20 mouse cellular contexts compared by ENCODE assay signal in the genomic region with DNA sequence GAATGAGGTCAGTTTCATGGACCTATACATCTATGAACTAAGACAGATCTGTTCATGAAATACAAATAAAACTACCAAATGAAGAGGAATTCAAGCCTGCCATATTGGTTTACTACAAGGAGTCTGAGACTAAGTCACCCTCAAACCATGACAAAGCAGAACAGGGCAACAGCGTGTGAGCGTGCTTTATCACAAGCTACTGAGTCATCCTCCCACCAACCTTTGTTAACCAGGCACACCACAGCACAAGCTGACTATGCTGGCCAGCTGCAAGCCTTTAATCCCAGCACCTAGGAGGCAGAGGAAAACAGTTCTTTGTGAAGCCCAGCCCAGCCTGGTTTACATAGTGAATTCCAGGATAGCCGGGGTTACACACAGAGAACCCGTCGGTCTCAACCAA. TPM values are rescaled to one million over a fixed set of nuclear protein-coding genes. Genes with fewer than 3 reads are reported as not detected.
DNase-seq lines count a peak whose midpoint lies in the region; ATAC-seq and TF ChIP-seq lines count a peak whose summit lies in the region.
"Had no signal": no experiment of that assay in that cellular context is flagged by ENCODE, and none has a peak within 500 bp of the region (broad histone marks: within the 10 kb centered on the region; RNA-seq: fewer than 3 reads in every experiment).

No protein-coding gene starts in this region.

- no peaks in the 10 kb centered on the region for H3K9me3 ChIP-seq in heart, embryonic 11.5 days (replicated peaks; ENCODE audit: control insufficient read depth, low read length)
- H3K9me3 ChIP-seq in liver, embryonic 14.5 days (ENCODE audit: control insufficient read depth, low read length), result no peaks in the 10 kb centered on the region
- H3K9me3 ChIP-seq in hindbrain, embryonic 13.5 days, result no peaks in the 10 kb centered on the region
- H3K9me3 ChIP-seq: embryonic facial prominence, embryonic 10.5 days; forebrain, embryonic 12.5 days; heart, embryonic 10.5 days; midbrain, embryonic 15.5 days had no signal

- H3K27ac ChIP-seq in heart, embryonic 11.5 days (ENCODE audit: low read depth, low read length), result no peak overlapping the region
- no peak overlapping the region for H3K27ac ChIP-seq in liver, embryonic 14.5 days
- H3K27ac ChIP-seq in hindbrain, embryonic 13.5 days, result no peak overlapping the region
- H3K27ac ChIP-seq: embryonic facial prominence, embryonic 10.5 days; forebrain, embryonic 12.5 days; heart, embryonic 10.5 days; midbrain, embryonic 15.5 days had no signal

- no peak for TF ChIP-seq CTCF in liver, embryonic 14.5 days (IDR thresholded peaks at IDR 0.05; ENCODE audit: low read depth)

- no peak for TF ChIP-seq EP300 in liver, embryonic 14.5 days (IDR thresholded peaks at IDR 0.05; ENCODE audit: low read depth)

- no peak overlapping the region for H3K9ac ChIP-seq in heart, embryonic 11.5 days (ENCODE audit: low read depth, low read length)
- no peak overlapping the region for H3K9ac ChIP-seq in liver, embryonic 14.5 days (replicated peaks)
- H3K9ac ChIP-seq in hindbrain, embryonic 13.5 days, result no peak overlapping the region
- H3K9ac ChIP-seq: forebrain, embryonic 12.5 days; midbrain, embryonic 15.5 days had no signal

- intact Hi-C loops in left cerebral cortex, postnatal 14 days (cut with DNase I), result no loop called here

- no peak overlapping the region for H3K4me2 ChIP-seq in heart, embryonic 11.5 days
- no peak overlapping the region for H3K4me2 ChIP-seq in liver, embryonic 14.5 days (ENCODE audit: low read depth)
- H3K4me2 ChIP-seq in hindbrain, embryonic 13.5 days, result no peak overlapping the region
- H3K4me2 ChIP-seq: forebrain, embryonic 12.5 days; midbrain, embryonic 15.5 days had no signal

- no peak overlapping the region for H3K4me3 ChIP-seq in heart, embryonic 11.5 days (ENCODE audit: low read depth, low read length)
- H3K4me3 ChIP-seq in liver, embryonic 14.5 days (ENCODE audit: insufficient read depth in 1 of 2, low read depth in 2 of 2, low read length in 2 of 2), result no peak overlapping the region
- no peak overlapping the region for H3K4me3 ChIP-seq in hindbrain, embryonic 13.5 days
- H3K4me3 ChIP-seq: embryonic facial prominence, embryonic 10.5 days; forebrain, embryonic 12.5 days; heart, embryonic 10.5 days; midbrain, embryonic 15.5 days had no signal

- ATAC-seq in heart, embryonic 11.5 days (replicated peaks; ENCODE audit: insufficient number of reproducible peaks, low FRiP score, low TSS enrichment), result peak; percentile 62; the same call in 1 of the 2 replicates
- ATAC-seq in liver, embryonic 14.5 days (ENCODE audit: insufficient read depth), result peak; percentile 24; the same call in 1 of the 2 replicates
- no peak for ATAC-seq in hindbrain, embryonic 13.5 days (ENCODE audit: low FRiP score)
- ATAC-seq: hindbrain, embryonic 16.5 days; intestine, embryonic 16.5 days; midbrain, embryonic 15.5 days had no signal

- no peaks in the 10 kb centered on the region for H3K27me3 ChIP-seq in heart, embryonic 11.5 days (ENCODE audit: control insufficient read depth, insufficient read depth, low read length)
- H3K27me3 ChIP-seq in liver, embryonic 14.5 days (ENCODE audit: control insufficient read depth, insufficient read depth, low read length), result no peaks in the 10 kb centered on the region
- no peaks in the 10 kb centered on the region for H3K27me3 ChIP-seq in hindbrain, embryonic 13.5 days
- H3K27me3 ChIP-seq: forebrain, embryonic 12.5 days; midbrain, embryonic 15.5 days had no signal

- H3K4me1 ChIP-seq in heart, embryonic 11.5 days (ENCODE audit: control insufficient read depth, insufficient read depth, low read length), result no peaks in the 10 kb centered on the region
- H3K4me1 ChIP-seq in liver, embryonic 14.5 days (replicated peaks; ENCODE audit: control insufficient read depth in 2 of 2, insufficient read depth in 2 of 2, low read length in 1 of 2), result peaks cover 0 to 9% of the 10 kb centered on the region in 2 experiments; a peak in 3 of 4 replicates
- no peaks in the 10 kb centered on the region for H3K4me1 ChIP-seq in hindbrain, embryonic 13.5 days (replicated peaks)
- H3K4me1 ChIP-seq: forebrain, embryonic 12.5 days; midbrain, embryonic 15.5 days had no signal

- H3K36me3 ChIP-seq in heart, embryonic 11.5 days (ENCODE audit: control insufficient read depth, insufficient read depth, low read length), result no peaks in the 10 kb centered on the region
- no peaks in the 10 kb centered on the region for H3K36me3 ChIP-seq in liver, embryonic 14.5 days (replicated peaks; ENCODE audit: control insufficient read depth, insufficient read depth, low read depth)
- no peaks in the 10 kb centered on the region for H3K36me3 ChIP-seq in hindbrain, embryonic 13.5 days
- H3K36me3 ChIP-seq: embryonic facial prominence, embryonic 10.5 days; forebrain, embryonic 12.5 days; heart, embryonic 10.5 days; midbrain, embryonic 15.5 days had no signal

- no peak for DNase-seq in heart, adult 18-20 months
- DNase-seq in 416B (ENCODE audit: low read depth), result peak; percentile 65
- peak; percentile 57 for DNase-seq in NIH3T3 (ENCODE audit: low read depth)
- peak; percentile 17 to 49 (median 32) for DNase-seq in liver, embryonic 14.5 days (ENCODE audit: low read depth in 3 of 3, low spot score in 3 of 3)
- no peak for DNase-seq in left cerebral cortex, postnatal 14 days (ENCODE audit: low spot score in 2 of 2)
- no peak for DNase-seq in right cerebral cortex, postnatal 10 days (ENCODE audit: low spot score in 2 of 2)
- DNase-seq: cerebellum, adult 2 months; heart, postnatal 36 days; kidney, postnatal 36 days; left cerebral cortex, postnatal 4 days; retina, postnatal 1 day; thymus, postnatal 14 days had no signal

- 40% methylated on average over 5 of the region's 5 CpGs for WGBS in heart, embryonic 11.5 days (ENCODE audit: insufficient replicate concordance)
- 43% methylated on average over 5 of the region's 5 CpGs for WGBS in liver, embryonic 14.5 days (ENCODE audit: insufficient replicate concordance)
- WGBS in hindbrain, embryonic 13.5 days, result 53% methylated on average over 5 of the region's 5 CpGs

RNA-seq across cellular contexts. Expression of gene Vps8, which starts 4.9 kb away (rescaled TPM):
- polyA plus RNA-seq in heart, embryonic 11.5 days (2014; fragmentation: Nextera tagmentation; extraction: Ambion mirVana), result 22.5 and 26.7 TPM in 2 replicates
- total RNA-seq in heart, adult 18-20 months (2021), result 10 to 100 TPM; 21.3 to 23.6 TPM
- 1.9 and 3.0 TPM in 2 replicates for polyA plus RNA-seq in liver, embryonic 14.5 days (2012; rRNA removed)
- polyA plus RNA-seq in liver, embryonic 14.5 days (2014; fragmentation: Nextera tagmentation; extraction: Ambion mirVana), result 4.9 and 5.1 TPM in 2 replicates
- polyA plus RNA-seq in hindbrain, embryonic 13.5 days (2015; fragmentation: Nextera tagmentation; extraction: Ambion mirVana), result 26.8 and 32.3 TPM in 2 replicates
- total RNA-seq in left cerebral cortex, postnatal 14 days (2021), result 10 to 100 TPM; 52.3 to 53.1 TPM

Comparison
In these comparisons a context has a peak if more than half of its experiments do, and no peak if none do; other contexts are left out.
1. DNase-seq: peak in 416B (single experiment), NIH3T3 (single experiment) and liver, embryonic 14.5 days (3 of 3); none in heart, adult 18-20 months (0 of 2), left cerebral cortex, postnatal 14 days (0 of 2) and right cerebral cortex, postnatal 10 days (0 of 2).